Mouse (Mus musculus): Measurements from ENCODE around the gene Zfp800. TPM values are rescaled to one million over a fixed set of nuclear protein-coding genes. Genes with fewer than 3 reads are reported as not detected.

The Zfp800 gene
- polyA plus RNA-seq, 1 experiment from 2014 or later: 26.8 TPM

GRCm38 (mm10) chr6:28339410-28339809 is 58.4 kb downstream of the Zfp800 start:
- no peak overlapping the region for H3K4me3 ChIP-seq (ENCODE audit: low read depth, low read length)
- H3K36me3 ChIP-seq (ENCODE audit: control insufficient read depth, insufficient read depth, low read length): no peaks in the 10 kb centered on the region
- WGBS: 86% methylated on average over 5 of the region's 5 CpGs
- H3K4me2 ChIP-seq (ENCODE audit: low read length): no peak overlapping the region
- no peaks in the 10 kb centered on the region for H3K9me3 ChIP-seq (ENCODE audit: control insufficient read depth, low read length)
- no peak overlapping the region for H3K9ac ChIP-seq (ENCODE audit: low read length)
- H3K4me1 ChIP-seq (replicated peaks; ENCODE audit: control insufficient read depth, insufficient read depth, low read length): no peaks in the 10 kb centered on the region
- DNase-seq (ENCODE audit: low spot score) (no peak), ATAC-seq (replicated peaks; ENCODE audit: low FRiP score, low TSS enrichment, low read depth) (no peak)
- H3K27ac ChIP-seq (ENCODE audit: low read depth): no peak overlapping the region
- H3K27me3 ChIP-seq (replicated peaks; ENCODE audit: control insufficient read depth, insufficient read depth, low read length): no peaks in the 10 kb centered on the region

- WGBS: 81% methylated on average over 5 of the region's 5 CpGs
- Histone ChIP-seq H3K27ac (ENCODE audit: low read depth) (no peak overlapping the region), H3K27me3 (replicated peaks; ENCODE audit: control insufficient read depth, insufficient read depth, low read length) (no peaks in the 10 kb centered on the region), H3K36me3 (ENCODE audit: control insufficient read depth, insufficient read depth, low read length) (no peaks in the 10 kb centered on the region), H3K4me3 (ENCODE audit: low read depth, low read length) (no peak overlapping the region), H3K9me3 (ENCODE audit: control insufficient read depth, low read length) (no peaks in the 10 kb centered on the region), H3K9ac (ENCODE audit: low read length) (no peak overlapping the region), H3K4me1 (replicated peaks; ENCODE audit: control insufficient read depth, insufficient read depth, low read length) (no peaks in the 10 kb centered on the region), H3K4me2 (ENCODE audit: low read length) (no peak overlapping the region)
- ATAC-seq (replicated peaks; ENCODE audit: low FRiP score, low TSS enrichment, low read depth) (no peak), DNase-seq (ENCODE audit: low spot score) (no peak)
These were observed 64.1 kb downstream of the Zfp800 start for GRCm38 (mm10) chr6:28333696-28334095.

GRCm38 (mm10) chr6:28332546-28332945 is 65.3 kb downstream of the Zfp800 start:
- H3K27ac ChIP-seq (ENCODE audit: low read depth): no peak overlapping the region
- H3K27me3 ChIP-seq (replicated peaks; ENCODE audit: control insufficient read depth, insufficient read depth, low read length): no peaks in the 10 kb centered on the region
- DNase-seq (ENCODE audit: low spot score) (no peak), ATAC-seq (replicated peaks; ENCODE audit: low FRiP score, low TSS enrichment, low read depth) (no peak)
- 85% methylated on average over 3 of the region's 3 CpGs for WGBS
- no peak overlapping the region for H3K4me2 ChIP-seq (ENCODE audit: low read length)
- no peak overlapping the region for H3K4me3 ChIP-seq (ENCODE audit: low read depth, low read length)
- no peaks in the 10 kb centered on the region for H3K36me3 ChIP-seq (ENCODE audit: control insufficient read depth, insufficient read depth, low read length)
- H3K9ac ChIP-seq (ENCODE audit: low read length): no peak overlapping the region
- no peaks in the 10 kb centered on the region for H3K9me3 ChIP-seq (ENCODE audit: control insufficient read depth, low read length)
- H3K4me1 ChIP-seq (replicated peaks; ENCODE audit: control insufficient read depth, insufficient read depth, low read length): no peaks in the 10 kb centered on the region

GRCm38 (mm10) chr6:28329815-28330214 is 68.0 kb downstream of the Zfp800 start:
- no peak for ATAC-seq (replicated peaks; ENCODE audit: low FRiP score, low TSS enrichment, low read depth)
- WGBS: 68% methylated on average over 6 of the region's 6 CpGs
- Histone ChIP-seq H3K4me1 (replicated peaks; ENCODE audit: control insufficient read depth, insufficient read depth, low read length) (no peaks in the 10 kb centered on the region), H3K9me3 (ENCODE audit: control insufficient read depth, low read length) (no peaks in the 10 kb centered on the region), H3K4me3 (ENCODE audit: low read depth, low read length) (no peak overlapping the region), H3K36me3 (ENCODE audit: control insufficient read depth, insufficient read depth, low read length) (no peaks in the 10 kb centered on the region), H3K9ac (ENCODE audit: low read length) (no peak overlapping the region), H3K4me2 (ENCODE audit: low read length) (no peak overlapping the region), H3K27me3 (replicated peaks; ENCODE audit: control insufficient read depth, insufficient read depth, low read length) (no peaks in the 10 kb centered on the region), H3K27ac (ENCODE audit: low read depth) (no peak overlapping the region)
- no peak for DNase-seq (ENCODE audit: low spot score)

GRCm38 (mm10) chr6:28329002-28329596 is 68.7 kb downstream of the Zfp800 start:
- Histone ChIP-seq H3K4me2 (ENCODE audit: low read length) (no peak overlapping the region), H3K4me1 (replicated peaks; ENCODE audit: control insufficient read depth, insufficient read depth, low read length) (no peaks in the 10 kb centered on the region)
- 62% methylated on average over 10 of the region's 10 CpGs for WGBS

GRCm38 (mm10) chr6:28326720-28327119 is 71.1 kb downstream of the Zfp800 start:
- H3K9ac ChIP-seq (ENCODE audit: low read length): no peak overlapping the region
- no peak overlapping the region for H3K27ac ChIP-seq (ENCODE audit: low read depth)
- no peaks in the 10 kb centered on the region for H3K27me3 ChIP-seq (replicated peaks; ENCODE audit: control insufficient read depth, insufficient read depth, low read length)
- H3K4me3 ChIP-seq (ENCODE audit: low read depth, low read length): no peak overlapping the region
- H3K4me1 ChIP-seq (replicated peaks; ENCODE audit: control insufficient read depth, insufficient read depth, low read length): no peaks in the 10 kb centered on the region
- WGBS: 87% methylated on average over 3 of the region's 3 CpGs
- H3K9me3 ChIP-seq (ENCODE audit: control insufficient read depth, low read length): no peaks in the 10 kb centered on the region
- H3K36me3 ChIP-seq (ENCODE audit: control insufficient read depth, insufficient read depth, low read length): no peaks in the 10 kb centered on the region
- ATAC-seq (replicated peaks; ENCODE audit: low FRiP score, low TSS enrichment, low read depth) (no peak), DNase-seq (ENCODE audit: low spot score) (no peak)
- no peak overlapping the region for H3K4me2 ChIP-seq (ENCODE audit: low read length)

More at GRCm38 (mm10) chr6:28329002-28329596, 68.7 kb downstream of the Zfp800 start:
- H3K36me3 ChIP-seq (ENCODE audit: control insufficient read depth, insufficient read depth, low read length): no peaks in the 10 kb centered on the region
- DNase-seq (ENCODE audit: low spot score) (no peak), ATAC-seq (replicated peaks; ENCODE audit: low FRiP score, low TSS enrichment, low read depth) (no peak)
- no peak overlapping the region for H3K27ac ChIP-seq (ENCODE audit: low read depth)
- no peaks in the 10 kb centered on the region for H3K9me3 ChIP-seq (ENCODE audit: control insufficient read depth, low read length)
- H3K4me3 ChIP-seq (ENCODE audit: low read depth, low read length): no peak overlapping the region
- H3K27me3 ChIP-seq (replicated peaks; ENCODE audit: control insufficient read depth, insufficient read depth, low read length): no peaks in the 10 kb centered on the region
- no peak overlapping the region for H3K9ac ChIP-seq (ENCODE audit: low read length)

GRCm38 (mm10) chr6:28322399-28322798 is 75.4 kb downstream of the Zfp800 start:
- Histone ChIP-seq H3K4me3 (ENCODE audit: low read depth, low read length) (no peak overlapping the region), H3K36me3 (ENCODE audit: control insufficient read depth, insufficient read depth, low read length) (no peaks in the 10 kb centered on the region), H3K4me2 (ENCODE audit: low read length) (no peak overlapping the region), H3K27ac (ENCODE audit: low read depth) (no peak overlapping the region), H3K9ac (ENCODE audit: low read length) (no peak overlapping the region), H3K27me3 (replicated peaks; ENCODE audit: control insufficient read depth, insufficient read depth, low read length) (no peaks in the 10 kb centered on the region), H3K4me1 (replicated peaks; ENCODE audit: control insufficient read depth, insufficient read depth, low read length) (no peaks in the 10 kb centered on the region), H3K9me3 (ENCODE audit: control insufficient read depth, low read length) (no peaks in the 10 kb centered on the region)
- DNase-seq (ENCODE audit: low spot score) (no peak), ATAC-seq (replicated peaks; ENCODE audit: low FRiP score, low TSS enrichment, low read depth) (no peak)
- WGBS: 88% methylated on average over 7 of the region's 7 CpGs

GRCm38 (mm10) chr6:28319648-28320270 is 78.0 kb downstream of the Zfp800 start:
- no peak overlapping the region for H3K9ac ChIP-seq (ENCODE audit: low read length)
- no peaks in the 10 kb centered on the region for H3K9me3 ChIP-seq (ENCODE audit: control insufficient read depth, low read length)
- no peak for DNase-seq (ENCODE audit: low spot score)
- H3K4me1 ChIP-seq (replicated peaks; ENCODE audit: control insufficient read depth, insufficient read depth, low read length): no peaks in the 10 kb centered on the region
- no peaks in the 10 kb centered on the region for H3K36me3 ChIP-seq (ENCODE audit: control insufficient read depth, insufficient read depth, low read length)
- no peak overlapping the region for H3K27ac ChIP-seq (ENCODE audit: low read depth)
- no peak overlapping the region for H3K4me2 ChIP-seq (ENCODE audit: low read length)
- ATAC-seq (replicated peaks; ENCODE audit: low FRiP score, low TSS enrichment, low read depth): no peak
- no peak overlapping the region for H3K4me3 ChIP-seq (ENCODE audit: low read depth, low read length)
- no peaks in the 10 kb centered on the region for H3K27me3 ChIP-seq (replicated peaks; ENCODE audit: control insufficient read depth, insufficient read depth, low read length)
- WGBS: 68% methylated on average over 13 of the region's 13 CpGs

Data from intestine, embryonic 14.5 days (tissue).